Mouse (Mus musculus) thymus, adult 2 months (tissue): ENCODE results near the gene Osbpl10. TPM values are rescaled to one million over a fixed set of nuclear protein-coding genes. Genes with fewer than 3 reads are reported as not detected.

Experiments
- DNase-seq: peaks from one replicate; pipeline ENCODE4 v3.0.0; 2021
- H3K27ac ChIP-seq: fragments of 200-500 bp; 2 replicates; pipeline ENCODE4 v1.5.1; 2012; ENCODE audit warnings: low read length, control low read depth; ENCODE audit not compliant: control insufficient read depth, insufficient read depth
- H3K27me3 ChIP-seq: fragments of 200-500 bp; 2 replicates; pipeline ENCODE4 v1.6.1; 2012; ENCODE audit warnings: mild to moderate bottlenecking, low read length, moderate library complexity, mixed read lengths; ENCODE audit not compliant: control insufficient read depth, insufficient read depth
- H3K36me3 ChIP-seq: fragments of 200-500 bp; 2 replicates; pipeline ENCODE4 v1.6.1; 2012; ENCODE audit warnings: mild to moderate bottlenecking, low read length, moderate library complexity; ENCODE audit not compliant: control insufficient read depth, insufficient read depth
- H3K4me1 ChIP-seq: fragments of 200-500 bp; replicated peaks from 2 replicates; pipeline ENCODE4 v1.6.1; 2012; ENCODE audit warnings: low read length; ENCODE audit not compliant: control insufficient read depth, insufficient read depth
- H3K4me3 ChIP-seq: fragments of 200-500 bp; 2 replicates; pipeline ENCODE4 v1.5.1; 2012; ENCODE audit warnings: mild to moderate bottlenecking, low read length, control low read depth, moderate library complexity; ENCODE audit not compliant: control insufficient read depth, insufficient read depth
- CTCF ChIP-seq: fragments of 200-500 bp; IDR thresholded peaks from 2 replicates; pipeline ENCODE4 v1.5.1; 2012; ENCODE audit warnings: mild to moderate bottlenecking, control low read depth, low read length, moderate library complexity, borderline replicate concordance; ENCODE audit not compliant: control insufficient read depth, poor library complexity, insufficient read depth; ENCODE audit errors: extremely low read depth
- POLR2A ChIP-seq: fragments of 200-500 bp; IDR thresholded peaks from 2 replicates; pipeline ENCODE4 v1.6.1; 2012; ENCODE audit warnings: mild to moderate bottlenecking, low read length, control low read depth, moderate library complexity; ENCODE audit not compliant: control insufficient read depth, poor library complexity, insufficient read depth; ENCODE audit errors: extremely low read depth
- WGBS: fragments of 180-500 bp; shearing (Covaris S2); methylation state at CpG from one replicate; pipeline ENCODE4 v1.1.7; 2018; 5-methylcytosine and 5-hydroxymethylcytosine counted together
- polyA plus RNA-seq: library from polyadenylated mRNA; depleted of rRNA; stranded (reverse); fragments of >200 nt; gene quantifications from 2 replicates; pipeline ENCODE4 v1.2.3, GENCODE M21; 2012

Gene Osbpl10
- polyA plus RNA-seq, 1 experiment = 10.3 TPM

DNA sequence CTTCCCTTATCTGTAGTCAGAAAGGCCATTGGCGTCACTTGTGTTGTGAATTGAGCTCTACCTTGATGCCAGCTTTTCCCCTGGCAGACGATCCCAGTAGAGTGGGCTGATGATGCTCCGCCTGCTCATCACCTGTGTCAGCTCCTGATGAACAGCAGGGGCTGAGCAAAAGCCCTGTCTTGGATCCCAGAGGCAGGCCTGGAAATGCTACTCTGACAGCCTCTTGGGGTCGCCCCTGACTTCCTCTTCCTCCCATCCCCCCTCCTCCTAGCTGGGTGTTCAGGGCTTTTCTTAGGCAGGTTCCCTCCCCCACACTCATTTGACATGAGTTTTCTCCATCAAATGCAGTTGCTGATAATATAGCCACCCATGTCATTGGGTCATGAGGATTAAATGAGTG lies 250.8 kb downstream of the Osbpl10 start:
- 80% methylated on average over 4 of the region's 4 CpGs for WGBS

DNA sequence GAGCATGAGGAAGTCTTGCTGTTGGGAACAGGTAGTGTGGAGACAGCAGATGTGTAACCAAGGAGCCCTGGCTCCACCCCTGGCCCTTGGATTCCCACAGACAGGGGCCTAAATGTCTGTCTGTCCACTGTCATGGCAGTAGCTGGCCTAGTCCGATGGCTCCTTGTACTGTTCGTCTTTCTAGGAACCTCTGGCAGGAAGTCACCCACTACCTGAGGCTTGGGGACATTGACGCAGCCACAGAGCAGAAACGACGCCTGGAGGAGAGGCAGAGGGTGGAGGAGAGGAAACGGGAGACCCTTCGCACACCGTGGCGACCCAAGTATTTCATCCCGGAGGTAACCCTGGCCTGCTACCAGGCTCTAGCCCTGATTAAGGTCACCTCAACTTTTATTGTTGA lies 251.3 kb downstream of the Osbpl10 start:
- 76% methylated on average over 10 of the region's 10 CpGs for WGBS
- Histone ChIP-seq H3K27me3 (no peaks in the 10 kb centered on the region), H3K36me3 (no peaks in the 10 kb centered on the region), H3K4me3 (no peak overlapping the region), H3K4me1 (no peaks in the 10 kb centered on the region), H3K27ac (no peak overlapping the region)
- no peak for DNase-seq
- no peak for TF ChIP-seq CTCF
- no peak for TF ChIP-seq POLR2A

More for the DNA sequence above, 250.8 kb downstream of the Osbpl10 start:
- Histone ChIP-seq H3K27ac (no peak overlapping the region), H3K4me1 (no peaks in the 10 kb centered on the region), H3K27me3 (no peaks in the 10 kb centered on the region), H3K36me3 (no peaks in the 10 kb centered on the region), H3K4me3 (no peak overlapping the region)
- no peak for TF ChIP-seq CTCF
- TF ChIP-seq POLR2A = no peak
- no peak for DNase-seq

DNA sequence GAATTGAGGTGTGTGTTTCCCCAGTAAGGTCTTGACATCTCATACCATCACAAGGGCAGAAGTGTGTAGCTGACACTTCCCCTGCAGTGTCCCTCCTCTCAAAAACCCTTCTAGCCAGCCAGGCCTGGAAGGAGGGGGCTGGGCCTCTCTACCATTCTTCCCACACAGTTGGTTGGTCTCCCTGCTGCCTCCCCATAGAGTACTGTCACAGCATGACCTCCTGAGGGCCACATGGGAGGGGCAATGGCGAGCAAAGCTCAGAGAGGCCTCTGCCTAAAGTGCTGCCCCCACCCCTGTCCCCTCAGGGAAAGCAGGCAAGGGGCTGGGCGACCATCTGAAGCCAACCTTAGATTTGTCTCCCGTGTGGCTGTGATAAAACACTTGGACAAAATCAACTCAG lies 251.8 kb downstream of the Osbpl10 start:
- Histone ChIP-seq H3K4me1 (no peaks in the 10 kb centered on the region), H3K27me3 (no peaks in the 10 kb centered on the region), H3K4me3 (no peak overlapping the region), H3K27ac (no peak overlapping the region), H3K36me3 (no peaks in the 10 kb centered on the region)
- no peak for TF ChIP-seq CTCF
- TF ChIP-seq POLR2A = no peak
- no peak for DNase-seq
- 90% methylated on average over 3 of the region's 3 CpGs for WGBS

DNA sequence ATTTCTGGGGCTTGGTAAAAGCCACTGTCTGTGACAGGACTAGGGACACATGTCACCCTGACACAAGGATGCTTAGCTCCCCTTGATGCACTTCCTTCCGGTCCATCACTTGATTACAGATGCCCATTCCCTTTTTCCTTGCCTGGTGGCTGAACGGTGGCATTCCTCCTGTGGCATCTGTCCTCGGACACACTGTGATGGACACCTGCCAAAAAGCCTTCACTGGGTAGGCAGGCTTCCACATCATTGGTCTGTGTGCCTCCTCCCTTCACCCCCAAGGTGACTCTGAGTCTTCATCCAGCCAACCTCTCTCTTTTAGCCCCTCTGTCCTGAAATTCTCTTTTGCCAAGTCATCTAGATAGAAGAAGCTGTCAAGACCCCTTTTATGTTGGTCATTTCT lies 253.1 kb downstream of the Osbpl10 start:
- DNase-seq = no peak
- Histone ChIP-seq H3K4me1 (no peaks in the 10 kb centered on the region), H3K36me3 (no peaks in the 10 kb centered on the region), H3K27me3 (no peaks in the 10 kb centered on the region), H3K27ac (no peak overlapping the region), H3K4me3 (no peak overlapping the region)
- no peak for TF ChIP-seq POLR2A
- no peak for TF ChIP-seq CTCF
- 94% methylated on average over 3 of the region's 3 CpGs for WGBS

DNA sequence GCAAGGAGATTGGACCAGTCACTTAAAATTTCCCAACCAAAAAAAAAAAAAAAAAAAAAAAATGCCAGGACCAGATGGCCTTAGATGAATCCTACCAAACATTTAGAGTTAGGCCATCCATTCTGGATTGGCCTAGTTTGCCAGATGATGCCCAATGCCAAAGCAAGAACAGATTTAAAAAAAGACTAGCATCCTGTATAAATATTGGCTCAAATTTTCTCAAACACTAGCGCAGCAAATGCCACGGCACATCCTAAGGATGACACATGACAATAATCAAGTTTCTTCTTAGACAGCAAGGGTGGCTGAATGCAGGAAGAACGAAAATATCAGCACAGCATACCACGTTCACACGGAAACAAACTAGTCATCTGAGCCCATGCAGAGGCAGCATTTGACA lies 255.4 kb downstream of the Osbpl10 start:
- TF ChIP-seq CTCF (no peak), POLR2A (no peak)
- Histone ChIP-seq H3K27ac (no peak overlapping the region), H3K36me3 (no peaks in the 10 kb centered on the region), H3K4me3 (no peak overlapping the region), H3K4me1 (no peaks in the 10 kb centered on the region), H3K27me3 (no peaks in the 10 kb centered on the region)
- DNase-seq = no peak
- 94% methylated on average over 5 of the region's 5 CpGs for WGBS

DNA sequence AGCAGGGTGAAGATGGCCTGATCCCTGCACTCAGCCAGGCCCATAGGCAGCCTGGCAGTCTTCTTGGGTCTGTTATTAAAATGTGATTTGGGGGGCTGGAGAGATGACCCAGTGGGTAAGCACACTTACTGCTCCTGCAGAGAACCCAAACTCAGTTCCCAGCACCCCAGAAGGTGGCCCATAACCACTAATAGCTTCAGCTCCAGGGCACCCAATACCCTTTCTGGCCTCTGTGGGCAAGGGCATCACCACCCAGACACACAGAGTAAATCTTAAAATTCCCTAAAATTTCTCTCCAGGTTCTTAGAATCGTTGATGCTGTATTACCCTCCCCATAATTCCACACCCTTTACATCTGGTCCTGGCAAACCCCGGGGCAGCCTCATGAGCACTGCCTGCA lies 256.2 kb downstream of the Osbpl10 start:
- Histone ChIP-seq H3K4me1 (no peaks in the 10 kb centered on the region), H3K27me3 (no peaks in the 10 kb centered on the region), H3K36me3 (no peaks in the 10 kb centered on the region), H3K27ac (no peak overlapping the region), H3K4me3 (no peak overlapping the region)
- no peak for TF ChIP-seq CTCF
- TF ChIP-seq POLR2A = no peak
- DNase-seq = no peak
- WGBS = 93% methylated on average over 2 of the region's 2 CpGs

DNA sequence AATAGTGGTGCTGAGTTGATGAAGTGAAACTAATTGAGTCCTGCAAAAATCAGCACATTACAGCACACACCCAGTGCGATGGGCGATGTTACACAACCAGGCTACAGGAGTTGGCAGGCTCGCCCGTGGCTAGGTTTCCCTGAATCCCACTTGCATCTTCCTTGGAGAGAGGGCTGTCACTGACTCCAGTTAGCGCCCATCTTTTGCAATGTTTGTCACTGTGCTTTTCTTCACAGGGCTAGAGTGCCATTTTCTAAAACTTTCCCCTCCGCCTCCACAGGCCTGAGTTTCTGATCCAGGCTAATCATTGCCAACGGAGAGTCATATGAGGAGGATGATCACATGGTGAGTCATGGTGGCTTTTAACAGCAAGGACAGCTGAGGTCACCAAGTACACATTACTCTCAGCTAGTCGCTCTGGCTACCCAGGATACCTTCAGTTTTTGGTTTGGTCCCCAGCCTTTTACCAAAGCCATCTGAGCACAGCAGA lies 258.0 kb downstream of the Osbpl10 start:
- H3K36me3 ChIP-seq = no peaks in the 10 kb centered on the region
- H3K4me1 ChIP-seq = no peaks in the 10 kb centered on the region
- DNase-seq = no peak
- H3K27me3 ChIP-seq = no peaks in the 10 kb centered on the region
- TF ChIP-seq CTCF (no peak), POLR2A (no peak)
- no peak overlapping the region for H3K4me3 ChIP-seq
- 94% methylated on average over 8 of the region's 8 CpGs for WGBS
- H3K27ac ChIP-seq = no peak overlapping the region
